Mouse (Mus musculus): Measurements from ENCODE around the gene Nenf.

GRCm38 (mm10) chr1:191311296-191311898 lies 6.6 kb downstream of the Nenf start:
- TF ChIP-seq POLR2A (IDR thresholded peaks at IDR 0.05; ENCODE audit: borderline replicate concordance, insufficient read depth, low read length) (no peak), CTCF (IDR thresholded peaks at IDR 0.05; ENCODE audit: borderline replicate concordance, insufficient read depth, low read depth, low read length) (no peak)

Measured in cerebellum, adult 2 months (tissue).